Mouse (Mus musculus) heart, embryonic 10.5 days (tissue): ENCODE results near the gene Clasp2. TPM values are rescaled to one million over a fixed set of nuclear protein-coding genes. Genes with fewer than 3 reads are reported as not detected.

ENCODE experiments used
- DNase-seq: peaks from one replicate; pipeline ENCODE4 v3.0.0-alpha.2; 2017; ENCODE audit warnings: low spot score
- H3K27ac ChIP-seq: fragments of 300-500 bp; sonication (generic); 2 replicates; pipeline ENCODE4 v1.5.1; 2016; ENCODE audit warnings: mild to moderate bottlenecking
- H3K27me3 ChIP-seq: fragments of 300-500 bp; sonication (generic); 2 replicates; pipeline ENCODE4 v1.6.1; 2016; ENCODE audit warnings: mild to moderate bottlenecking; ENCODE audit not compliant: poor library complexity, insufficient read depth, severe bottlenecking
- H3K36me3 ChIP-seq: fragments of 300-500 bp; sonication (generic); 2 replicates; pipeline ENCODE4 v1.6.1; 2016; ENCODE audit warnings: mild to moderate bottlenecking, moderate library complexity
- H3K4me1 ChIP-seq: fragments of 300-500 bp; sonication (generic); 2 replicates; pipeline ENCODE4 v1.6.1; 2016; ENCODE audit warnings: mild to moderate bottlenecking
- H3K4me3 ChIP-seq: fragments of 300-500 bp; sonication (generic); 2 replicates; pipeline ENCODE4 v1.5.1; 2016; ENCODE audit warnings: mild to moderate bottlenecking, moderate library complexity
- H3K9me3 ChIP-seq: fragments of 300-500 bp; sonication (generic); 2 replicates; pipeline ENCODE4 v1.6.1; 2016; ENCODE audit warnings: mild to moderate bottlenecking, moderate library complexity
- WGBS: fragments of 180-500 bp; shearing (Covaris S2); methylation state at CpG from one replicate; pipeline ENCODE4 v1.1.7; 2016; 5-methylcytosine and 5-hydroxymethylcytosine counted together
- polyA plus RNA-seq: library from polyadenylated mRNA; unstranded; fragments of >200 nt; fragmentation: Nextera tagmentation; extraction: Ambion mirVana; gene quantifications from 2 replicates; pipeline ENCODE4 v1.2.1, GENCODE M21; 2016

Clasp2 gene
- polyA plus RNA-seq, 1 experiment from 2014 or later = 24.3 TPM

DNA sequence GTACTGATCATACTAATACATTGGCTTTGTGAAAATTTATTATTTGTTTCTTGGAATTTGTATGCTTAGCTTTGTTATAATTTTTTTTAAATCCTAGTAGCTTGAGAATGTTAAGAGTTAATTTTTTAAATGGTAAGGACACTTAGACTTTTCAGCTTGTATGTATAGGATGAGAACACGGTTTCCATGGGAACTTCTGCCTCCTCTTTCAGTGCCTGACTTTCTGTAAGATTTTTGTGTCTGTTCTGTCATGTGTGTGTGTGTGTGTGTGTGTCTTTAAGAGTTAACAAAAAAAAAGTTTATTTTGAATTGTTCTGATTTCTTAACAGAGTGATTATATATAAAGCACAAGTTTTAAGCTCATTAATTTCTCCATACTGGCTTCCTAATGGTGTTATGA lies 70.1 kb downstream of the Clasp2 start:
- 78% methylated on average over 1 of the region's 1 CpGs for WGBS
- Histone ChIP-seq H3K27ac (no peak overlapping the region), H3K9me3 (no peaks in the 10 kb centered on the region), H3K27me3 (no peaks in the 10 kb centered on the region), H3K4me1 (peaks cover 11% of the 10 kb centered on the region; the same call in 1 of the 2 replicates), H3K4me3 (no peak overlapping the region), H3K36me3 (no peaks in the 10 kb centered on the region)
- no peak for DNase-seq

GRCm38 (mm10) chr9:113811957-113812670 lies 70.8 kb downstream of the Clasp2 start:
- Histone ChIP-seq H3K27me3 (no peaks in the 10 kb centered on the region), H3K36me3 (no peaks in the 10 kb centered on the region), H3K4me3 (peak overlapping the region; percentile 35; the same call in 1 of the 2 replicates), H3K4me1 (peaks cover 11% of the 10 kb centered on the region; the same call in 1 of the 2 replicates), H3K27ac (no peak overlapping the region), H3K9me3 (no peaks in the 10 kb centered on the region)
- WGBS = 48% methylated on average over 9 of the region's 9 CpGs
- DNase-seq = no peak

DNA sequence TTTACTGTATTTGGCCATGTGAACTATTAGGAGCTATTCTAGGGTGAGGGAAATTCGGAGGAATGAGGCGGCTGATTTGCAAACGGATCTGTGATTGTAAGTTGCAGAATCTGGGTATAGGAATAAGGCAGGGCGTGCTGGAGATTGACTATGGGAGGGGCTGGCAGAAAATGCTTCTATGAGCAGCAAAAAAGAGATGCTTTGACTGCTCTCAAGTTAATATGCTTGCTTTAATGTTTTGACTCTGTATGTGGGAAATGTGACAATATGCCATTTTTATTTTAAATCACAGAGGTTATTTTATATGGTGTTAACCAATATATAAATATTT lies 71.4 kb downstream of the Clasp2 start:
- H3K9me3 ChIP-seq = no peaks in the 10 kb centered on the region
- H3K27ac ChIP-seq = no peak overlapping the region
- WGBS = 71% methylated on average over 4 of the region's 4 CpGs
- H3K27me3 ChIP-seq = no peaks in the 10 kb centered on the region
- no peak for DNase-seq
- H3K36me3 ChIP-seq = no peaks in the 10 kb centered on the region
- H3K4me3 ChIP-seq = no peak overlapping the region; the same call in 1 of the 2 replicates
- peaks cover 11% of the 10 kb centered on the region; the same call in 1 of the 2 replicates for H3K4me1 ChIP-seq

GRCm38 (mm10) chr9:113813086-113813485 lies 71.8 kb downstream of the Clasp2 start:
- H3K36me3 ChIP-seq = no peaks in the 10 kb centered on the region
- H3K27me3 ChIP-seq = no peaks in the 10 kb centered on the region
- 83% methylated on average over 5 of the region's 5 CpGs for whole genome bisulfite sequencing
- H3K27ac ChIP-seq = no peak overlapping the region
- no peaks in the 10 kb centered on the region for H3K9me3 ChIP-seq
- peaks cover 11% of the 10 kb centered on the region; the same call in 1 of the 2 replicates for H3K4me1 ChIP-seq
- no peak overlapping the region for H3K4me3 ChIP-seq
- no peak for DNase-seq

DNA sequence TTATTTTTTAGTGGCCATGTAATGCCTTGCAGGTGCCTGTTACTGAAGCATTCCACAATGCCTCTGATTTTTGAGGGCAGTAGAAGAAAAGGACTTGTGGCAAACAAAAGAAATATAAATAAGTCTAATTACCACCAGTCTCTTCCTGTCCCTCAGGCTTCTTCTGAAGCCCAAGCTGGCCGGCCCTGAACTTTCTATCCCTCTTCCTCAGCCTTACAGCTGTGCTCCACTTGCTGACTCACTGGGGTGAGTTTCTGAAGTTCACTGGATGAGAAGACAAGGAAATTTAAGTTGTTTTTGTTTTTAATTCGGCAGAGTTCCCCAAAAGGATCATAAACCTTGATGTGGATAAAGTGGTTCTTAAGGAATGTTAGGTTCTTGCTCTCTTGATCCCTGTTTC lies 74.6 kb downstream of the Clasp2 start:
- Histone ChIP-seq H3K4me3 (no peak overlapping the region), H3K9me3 (no peaks in the 10 kb centered on the region), H3K27ac (no peak overlapping the region), H3K4me1 (peaks cover 11% of the 10 kb centered on the region; the same call in 1 of the 2 replicates), H3K27me3 (no peaks in the 10 kb centered on the region), H3K36me3 (no peaks in the 10 kb centered on the region)
- WGBS = 82% methylated on average over 2 of the region's 2 CpGs
- DNase-seq = no peak

GRCm38 (mm10) chr9:113822150-113822549 lies 80.9 kb downstream of the Clasp2 start:
- Histone ChIP-seq H3K9me3 (no peaks in the 10 kb centered on the region), H3K27ac (no peak overlapping the region), H3K4me3 (no peak overlapping the region), H3K27me3 (no peaks in the 10 kb centered on the region), H3K36me3 (no peaks in the 10 kb centered on the region), H3K4me1 (no peaks in the 10 kb centered on the region)
- DNase-seq = no peak
- WGBS = 79% methylated on average over 1 of the region's 1 CpGs

- Histone ChIP-seq H3K4me1 (no peaks in the 10 kb centered on the region; the same call in 1 of the 2 replicates), H3K9me3 (no peaks in the 10 kb centered on the region), H3K4me3 (no peak overlapping the region), H3K27ac (no peak overlapping the region), H3K36me3 (no peaks in the 10 kb centered on the region), H3K27me3 (no peaks in the 10 kb centered on the region)
- WGBS = 78% methylated on average over 9 of the region's 9 CpGs
- DNase-seq = no peak
Measured at GRCm38 (mm10) chr9:113828719-113829118, 87.4 kb downstream of the Clasp2 start.

DNA sequence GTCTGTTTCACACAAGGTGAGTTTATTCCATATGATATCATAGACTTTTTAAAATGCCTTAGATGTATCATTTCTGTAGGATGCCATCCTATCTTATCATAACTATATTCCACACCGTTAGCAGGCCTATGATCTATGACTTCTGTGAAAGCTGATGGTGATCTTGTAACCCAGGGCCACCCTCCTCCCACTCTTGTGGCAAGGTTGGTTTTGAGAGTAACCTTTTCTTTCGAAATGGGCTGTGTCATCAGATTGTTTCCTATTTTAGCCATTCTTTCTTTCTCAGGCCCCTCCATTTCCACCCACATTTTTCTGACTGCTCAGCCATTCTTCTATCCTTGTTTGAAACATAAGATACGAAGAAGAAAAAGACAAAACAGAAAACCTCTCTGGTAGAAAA lies 88.9 kb downstream of the Clasp2 start:
- no peaks in the 10 kb centered on the region for H3K36me3 ChIP-seq
- no peak overlapping the region for H3K4me3 ChIP-seq
- WGBS = 87% methylated on average over 3 of the region's 3 CpGs
- no peaks in the 10 kb centered on the region for H3K9me3 ChIP-seq
- no peak for DNase-seq
- no peaks in the 10 kb centered on the region for H3K27me3 ChIP-seq
- H3K27ac ChIP-seq = no peak overlapping the region
- H3K4me1 ChIP-seq = no peaks in the 10 kb centered on the region; the same call in 1 of the 2 replicates

DNA sequence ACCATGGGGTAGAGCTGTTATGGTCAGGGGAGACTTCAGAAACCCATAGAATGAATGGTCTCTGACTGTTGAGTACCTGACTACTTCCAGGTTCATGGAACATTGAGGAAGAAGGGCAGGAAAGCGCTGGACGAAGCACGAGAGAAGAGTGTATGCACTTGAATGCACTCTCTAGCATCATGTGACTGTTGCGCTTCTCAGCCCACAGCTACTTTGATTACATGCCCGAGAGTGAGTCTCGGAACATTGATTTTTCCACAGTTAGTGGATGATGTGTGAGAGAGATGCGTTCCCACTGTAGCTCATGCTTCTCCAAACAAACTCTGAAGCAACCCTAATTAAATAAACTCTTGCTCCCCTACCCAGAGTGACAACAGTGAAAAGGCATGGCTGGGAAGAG lies 92.2 kb downstream of the Clasp2 start:
- peaks cover 5% of the 10 kb centered on the region; the same call in 1 of the 2 replicates for H3K36me3 ChIP-seq
- H3K27me3 ChIP-seq = no peaks in the 10 kb centered on the region
- H3K4me1 ChIP-seq = no peaks in the 10 kb centered on the region; the same call in 1 of the 2 replicates
- WGBS = 94% methylated on average over 7 of the region's 7 CpGs
- no peaks in the 10 kb centered on the region for H3K9me3 ChIP-seq
- H3K27ac ChIP-seq = no peak overlapping the region
- DNase-seq = no peak
- H3K4me3 ChIP-seq = no peak overlapping the region

DNA sequence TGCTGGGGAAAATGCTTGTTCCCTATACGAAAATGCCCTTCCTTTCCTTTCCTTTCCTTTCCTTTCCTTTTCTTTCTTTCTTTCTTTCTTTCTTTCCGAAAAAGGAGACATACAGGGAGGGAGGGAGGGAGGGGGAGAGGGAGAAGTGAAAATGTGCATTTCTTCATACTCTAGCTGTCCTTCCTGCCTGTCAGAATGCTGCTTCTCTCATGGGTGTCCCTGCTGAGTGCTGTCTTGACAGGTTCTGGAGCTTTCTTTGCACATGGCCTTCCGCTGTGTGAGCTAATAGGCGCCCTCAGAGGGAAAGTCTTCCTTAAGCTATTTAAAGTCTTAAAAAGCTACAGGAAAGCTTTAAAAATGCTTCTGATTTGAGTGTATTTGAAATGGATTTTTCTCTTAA lies 95.7 kb downstream of the Clasp2 start:
- no peak overlapping the region for H3K4me3 ChIP-seq
- H3K27me3 ChIP-seq = no peaks in the 10 kb centered on the region
- 81% methylated on average over 4 of the region's 4 CpGs for WGBS
- H3K36me3 ChIP-seq = peaks cover 5% of the 10 kb centered on the region; the same call in 1 of the 2 replicates
- DNase-seq = no peak
- H3K9me3 ChIP-seq = no peaks in the 10 kb centered on the region
- H3K27ac ChIP-seq = no peak overlapping the region
- H3K4me1 ChIP-seq = no peaks in the 10 kb centered on the region

GRCm38 (mm10) chr9:113837461-113837860 lies 96.2 kb downstream of the Clasp2 start:
- Histone ChIP-seq H3K4me1 (no peaks in the 10 kb centered on the region), H3K4me3 (no peak overlapping the region), H3K27me3 (no peaks in the 10 kb centered on the region), H3K27ac (no peak overlapping the region), H3K9me3 (no peaks in the 10 kb centered on the region), H3K36me3 (peaks cover 5% of the 10 kb centered on the region; the same call in 1 of the 2 replicates)
- 98% methylated on average over 5 of the region's 5 CpGs for WGBS
- no peak for DNase-seq

GRCm38 (mm10) chr9:113844029-113844428 lies 102.8 kb downstream of the Clasp2 start:
- no peak overlapping the region for H3K27ac ChIP-seq
- H3K9me3 ChIP-seq = no peaks in the 10 kb centered on the region
- peaks cover 18% of the 10 kb centered on the region for H3K36me3 ChIP-seq
- no peak for DNase-seq
- H3K27me3 ChIP-seq = no peaks in the 10 kb centered on the region
- 91% methylated on average over 4 of the region's 4 CpGs for WGBS
- no peak overlapping the region for H3K4me3 ChIP-seq
- H3K4me1 ChIP-seq = no peaks in the 10 kb centered on the region

DNA sequence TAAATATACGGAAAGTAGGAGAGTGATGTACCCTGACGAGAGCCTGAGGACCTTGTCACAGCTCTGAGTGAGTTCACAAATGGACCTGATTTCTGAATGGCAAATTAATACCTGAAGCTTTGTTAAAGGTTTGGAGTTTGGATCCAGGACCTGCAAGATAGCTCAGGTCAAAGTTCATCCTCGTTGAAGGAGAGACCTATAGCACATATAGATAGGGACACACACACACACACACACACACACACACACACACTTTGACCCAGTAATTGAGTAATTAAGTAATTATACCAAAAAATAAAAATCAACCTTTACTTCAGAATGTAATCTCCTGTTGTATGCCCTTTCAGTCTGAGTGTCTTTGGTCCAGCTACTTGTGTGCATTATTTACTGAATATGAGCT lies 114.2 kb downstream of the Clasp2 start:
- WGBS = 93% methylated on average over 3 of the region's 3 CpGs
- peaks cover 27% of the 10 kb centered on the region for H3K36me3 ChIP-seq

More for the DNA sequence above, 114.2 kb downstream of the Clasp2 start:
- DNase-seq = no peak
- H3K9me3 ChIP-seq = no peaks in the 10 kb centered on the region
- no peak overlapping the region for H3K4me3 ChIP-seq
- H3K4me1 ChIP-seq = peaks cover 4% of the 10 kb centered on the region
- H3K27me3 ChIP-seq = no peaks in the 10 kb centered on the region
- no peak overlapping the region for H3K27ac ChIP-seq
